Mouse (Mus musculus) kidney, adult 2 months (tissue): ENCODE data around the gene Npdc1.

Experiments
- CTCF ChIP-seq: fragments of 200-500 bp; conservative IDR thresholded peaks from 2 replicates; pipeline ENCODE4 v1.5.1; 2011; ENCODE audit warnings: low read depth, mild to moderate bottlenecking, control low read depth, low read length, moderate library complexity, mixed read lengths; ENCODE audit not compliant: insufficient read depth, insufficient read length
- POLR2A ChIP-seq: fragments of 200-500 bp; IDR thresholded peaks from one replicate; pipeline ENCODE4 v1.6.1; 2011; ENCODE audit warnings: low read depth, low read length, control low read depth

DNA sequence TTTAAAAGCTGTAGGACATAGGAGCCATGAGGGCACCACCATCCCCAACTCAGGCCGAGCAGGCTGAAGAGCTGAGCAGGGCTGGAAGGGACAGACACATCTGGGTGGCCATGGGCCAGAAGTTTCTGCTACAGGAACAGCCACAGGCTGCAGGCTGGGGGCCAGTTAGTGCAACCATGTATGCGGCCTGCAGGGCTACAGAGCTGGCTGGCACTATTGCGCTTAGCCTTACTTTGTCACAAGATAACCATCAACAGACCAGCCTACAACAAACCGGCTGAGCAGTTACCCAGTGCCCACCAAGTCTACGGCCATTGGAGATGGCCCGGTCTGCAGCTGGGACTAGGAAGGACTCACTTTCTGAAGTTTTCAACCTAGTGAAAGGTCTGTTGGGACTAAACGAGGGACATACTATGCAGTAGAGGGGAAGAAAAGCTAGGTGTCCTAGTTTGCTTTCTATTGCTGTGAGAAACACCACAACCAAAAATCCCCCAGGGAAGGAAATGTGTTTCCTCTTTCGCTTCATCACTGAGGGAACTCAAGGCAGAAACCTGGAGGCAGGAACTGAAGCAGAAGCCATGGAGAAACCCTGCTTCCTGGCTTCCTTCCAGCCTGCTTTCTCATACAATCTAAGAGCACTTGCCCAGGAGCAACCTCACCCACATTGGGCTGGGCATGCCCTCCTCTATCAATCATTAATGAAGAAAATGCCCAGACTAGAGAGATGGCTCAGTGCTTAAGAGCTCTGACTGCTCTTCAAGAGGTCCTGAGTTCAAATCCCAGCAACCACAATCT lies 51.9 kb downstream of the Npdc1 start:
- TF ChIP-seq CTCF (no peak), POLR2A (no peak)
